Mouse (Mus musculus): ENCODE measurements at regions not wholly inside any gene's neighbourhood (a gene's known extent, or its start where the extent isn't known, plus 50 kb on each side); places are given as distances from the start of the nearest gene placed in this dataset.

DNA sequence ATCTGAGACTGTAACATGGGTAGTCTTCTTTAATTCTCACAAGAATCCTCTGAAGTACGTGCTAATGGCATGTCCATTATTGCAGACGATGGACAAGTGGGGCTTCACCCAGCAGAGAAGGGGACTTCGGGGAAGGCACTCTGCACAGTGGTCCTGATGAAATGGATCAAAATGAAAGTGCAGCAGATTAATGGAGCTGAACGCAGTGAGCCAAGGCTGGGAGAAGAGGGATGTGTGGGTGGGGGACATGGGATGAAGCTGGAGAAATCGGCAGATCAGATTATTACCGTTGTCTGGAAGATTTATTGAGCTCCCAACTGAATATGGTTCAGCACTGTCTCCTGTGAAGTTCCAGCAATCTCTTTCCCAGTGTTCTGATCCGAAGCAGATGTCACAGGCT lies 143.9 kb downstream of the Slc30a10 start:
- 76% methylated on average over 7 of the region's 7 CpGs for WGBS

DNA sequence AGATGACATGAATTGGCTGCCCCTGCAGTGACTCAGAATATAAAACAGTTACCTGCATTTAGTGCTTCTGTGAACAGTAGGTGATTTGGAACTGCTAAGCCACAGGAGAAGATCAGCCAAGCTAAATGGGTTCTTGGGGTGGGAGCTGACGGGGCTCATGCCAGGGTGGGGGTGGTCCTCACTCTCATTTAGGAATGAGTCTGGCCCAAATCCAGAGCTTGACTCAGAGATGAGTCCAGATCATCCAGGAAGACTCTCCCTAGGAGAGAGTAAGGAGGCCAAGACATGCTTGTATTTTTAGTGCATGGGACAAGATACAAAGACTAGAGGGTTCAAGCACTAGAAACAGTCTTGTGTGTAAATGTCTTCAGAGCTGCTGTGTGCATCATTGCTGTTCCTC lies 146.5 kb downstream of the Slc30a10 start:
- Histone ChIP-seq H3K4me2 (ENCODE audit: low read length) (no peak overlapping the region), H3K4me3 (ENCODE audit: control insufficient read depth in 1 of 2, insufficient read depth in 1 of 2, low read depth in 1 of 2, low read length in 2 of 2) (no peak overlapping the region), H3K4me1 (ENCODE audit: control insufficient read depth in 2 of 2, insufficient read depth in 2 of 2, low read length in 2 of 2) (no peaks in the 10 kb centered on the region), H3K9ac (ENCODE audit: low read length) (no peak overlapping the region), H3K27ac (replicated peaks in 1 of 2; ENCODE audit: control insufficient read depth in 1 of 2, insufficient read depth in 1 of 2, low read depth in 2 of 2, low read length in 2 of 2) (no peak overlapping the region), H3K9me3 (ENCODE audit: control insufficient read depth, low read length) (0 out of 2 replicates have a peak, but pooled peaks cover 3% of the 10 kb centered on the region), H3K27me3 (ENCODE audit: control insufficient read depth, insufficient read depth, low read length) (no peaks in the 10 kb centered on the region), H3K36me3 (ENCODE audit: control insufficient read depth, insufficient read depth, low read length) (no peaks in the 10 kb centered on the region)
- ATAC-seq (ENCODE audit: insufficient number of reproducible peaks, insufficient read depth, low FRiP score, low read depth): no peak
- 80% methylated on average over 1 of the region's 1 CpGs for WGBS

More for the DNA sequence above, 143.9 kb downstream of the Slc30a10 start:
- Histone ChIP-seq H3K9me3 (ENCODE audit: control insufficient read depth, low read length) (0 out of 2 replicates have a peak, but pooled peaks cover 3% of the 10 kb centered on the region), H3K4me3 (ENCODE audit: control insufficient read depth in 1 of 2, insufficient read depth in 1 of 2, low read depth in 1 of 2, low read length in 2 of 2) (no peak overlapping the region), H3K27ac (replicated peaks in 1 of 2; ENCODE audit: control insufficient read depth in 1 of 2, insufficient read depth in 1 of 2, low read depth in 2 of 2, low read length in 2 of 2) (no peak overlapping the region), H3K9ac (ENCODE audit: low read length) (no peak overlapping the region), H3K4me1 (ENCODE audit: control insufficient read depth in 2 of 2, insufficient read depth in 2 of 2, low read length in 2 of 2) (no peaks in the 10 kb centered on the region), H3K36me3 (ENCODE audit: control insufficient read depth, insufficient read depth, low read length) (no peaks in the 10 kb centered on the region), H3K27me3 (ENCODE audit: control insufficient read depth, insufficient read depth, low read length) (no peaks in the 10 kb centered on the region), H3K4me2 (ENCODE audit: low read length) (no peak overlapping the region)
- ATAC-seq (ENCODE audit: insufficient number of reproducible peaks, insufficient read depth, low FRiP score, low read depth): no peak

DNA sequence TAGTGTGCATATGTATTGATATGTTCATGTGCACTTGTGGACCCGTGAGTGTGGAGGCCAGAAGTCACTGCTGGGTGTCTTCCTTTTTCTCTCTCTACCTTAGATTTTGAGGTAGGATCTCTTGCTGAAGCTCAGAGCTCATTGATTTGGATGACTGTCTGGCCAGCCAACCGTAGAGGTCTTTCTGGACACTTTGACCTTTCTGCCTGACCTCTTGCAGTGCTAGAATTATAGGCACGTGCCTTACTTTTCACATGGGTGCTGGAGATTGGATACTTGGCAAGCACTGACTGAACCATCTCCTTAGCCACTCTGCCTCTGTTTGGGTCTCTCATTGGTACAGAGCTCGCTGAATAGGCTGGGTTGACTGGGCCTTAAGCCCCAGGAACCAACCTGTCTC lies 151.3 kb downstream of the Slc30a10 start:
- Histone ChIP-seq H3K4me3 (ENCODE audit: control insufficient read depth in 1 of 2, insufficient read depth in 1 of 2, low read depth in 1 of 2, low read length in 2 of 2) (no peak overlapping the region), H3K27ac (replicated peaks in 1 of 2; ENCODE audit: control insufficient read depth in 1 of 2, insufficient read depth in 1 of 2, low read depth in 2 of 2, low read length in 2 of 2) (no peak overlapping the region), H3K27me3 (ENCODE audit: control insufficient read depth, insufficient read depth, low read length) (no peaks in the 10 kb centered on the region), H3K4me2 (ENCODE audit: low read length) (no peak overlapping the region), H3K36me3 (ENCODE audit: control insufficient read depth, insufficient read depth, low read length) (no peaks in the 10 kb centered on the region), H3K9ac (ENCODE audit: low read length) (no peak overlapping the region), H3K4me1 (ENCODE audit: control insufficient read depth in 2 of 2, insufficient read depth in 2 of 2, low read length in 2 of 2) (peaks cover 4 to 5% of the 10 kb centered on the region in 2 experiments; a peak in 3 of 4 replicates), H3K9me3 (ENCODE audit: control insufficient read depth, low read length) (no peaks in the 10 kb centered on the region)
- WGBS: 90% methylated on average over 4 of the region's 4 CpGs
- no peak for ATAC-seq (ENCODE audit: insufficient number of reproducible peaks, insufficient read depth, low FRiP score, low read depth)

DNA sequence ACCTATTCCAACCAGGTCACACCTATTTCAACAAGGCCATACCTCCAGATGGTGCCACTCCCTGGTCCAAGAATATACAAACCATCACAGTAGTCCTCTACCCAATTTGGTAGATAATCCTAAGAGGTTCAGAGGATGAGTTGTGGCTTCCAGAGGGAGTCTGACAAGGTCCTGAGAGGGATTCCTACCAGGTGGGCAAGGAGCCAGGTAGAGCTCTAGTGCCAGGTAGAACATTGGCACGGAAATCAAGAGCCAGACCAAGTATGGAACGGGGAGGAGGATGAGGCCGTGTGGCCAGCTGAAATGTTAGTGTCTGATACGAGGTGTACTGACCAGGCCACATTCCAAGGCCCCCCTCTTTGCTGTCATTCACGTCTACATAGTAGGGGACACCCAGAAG lies 153.0 kb downstream of the Slc30a10 start:
- Histone ChIP-seq H3K4me1 (ENCODE audit: control insufficient read depth in 2 of 2, insufficient read depth in 2 of 2, low read length in 2 of 2) (peaks cover 4 to 10% of the 10 kb centered on the region in 2 experiments), H3K27ac (replicated peaks in 1 of 2; ENCODE audit: control insufficient read depth in 1 of 2, insufficient read depth in 1 of 2, low read depth in 2 of 2, low read length in 2 of 2) (no peak overlapping the region), H3K4me3 (ENCODE audit: control insufficient read depth in 1 of 2, insufficient read depth in 1 of 2, low read depth in 1 of 2, low read length in 2 of 2) (no peak overlapping the region), H3K9ac (ENCODE audit: low read length) (no peak overlapping the region), H3K27me3 (ENCODE audit: control insufficient read depth, insufficient read depth, low read length) (no peaks in the 10 kb centered on the region), H3K9me3 (ENCODE audit: control insufficient read depth, low read length) (no peaks in the 10 kb centered on the region), H3K4me2 (ENCODE audit: low read length) (no peak overlapping the region), H3K36me3 (ENCODE audit: control insufficient read depth, insufficient read depth, low read length) (no peaks in the 10 kb centered on the region)
- ATAC-seq (ENCODE audit: insufficient number of reproducible peaks, insufficient read depth, low FRiP score, low read depth): no peak
- WGBS: 83% methylated on average over 5 of the region's 5 CpGs

DNA sequence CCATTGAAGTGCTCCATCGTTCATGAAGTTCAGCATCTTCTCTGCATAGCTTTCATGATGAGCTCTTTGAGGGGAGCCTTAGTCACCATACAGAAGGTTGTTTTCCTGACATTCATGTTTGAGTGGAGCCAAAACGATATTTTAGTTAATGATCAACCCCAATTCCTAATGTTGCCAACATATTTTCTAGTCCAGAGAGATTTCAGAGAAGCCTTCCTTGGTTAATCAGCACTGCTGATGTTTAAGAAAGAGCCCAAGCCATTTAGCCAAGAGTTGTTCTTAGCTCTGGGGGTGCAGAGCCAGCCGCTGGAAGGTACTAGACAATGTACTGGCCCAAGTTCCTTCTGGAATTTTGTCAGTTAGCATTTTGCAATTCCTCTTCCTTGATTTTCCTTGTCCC lies 153.8 kb downstream of the Slc30a10 start:
- ATAC-seq (ENCODE audit: insufficient number of reproducible peaks, insufficient read depth, low FRiP score, low read depth): no peak
- H3K4me3 ChIP-seq (ENCODE audit: control insufficient read depth in 1 of 2, insufficient read depth in 1 of 2, low read depth in 1 of 2, low read length in 2 of 2): no peak overlapping the region
- no peaks in the 10 kb centered on the region for H3K36me3 ChIP-seq (ENCODE audit: control insufficient read depth, insufficient read depth, low read length)
- no peak overlapping the region for H3K27ac ChIP-seq (replicated peaks in 1 of 2; ENCODE audit: control insufficient read depth in 1 of 2, insufficient read depth in 1 of 2, low read depth in 2 of 2, low read length in 2 of 2)
- H3K4me2 ChIP-seq (ENCODE audit: low read length): no peak overlapping the region
- no peaks in the 10 kb centered on the region for H3K27me3 ChIP-seq (ENCODE audit: control insufficient read depth, insufficient read depth, low read length)
- no peak overlapping the region for H3K9ac ChIP-seq (ENCODE audit: low read length)
- WGBS: 82% methylated on average over 3 of the region's 3 CpGs
- no peaks in the 10 kb centered on the region for H3K9me3 ChIP-seq (ENCODE audit: control insufficient read depth, low read length)
- peaks cover 4 to 10% of the 10 kb centered on the region in 2 experiments for H3K4me1 ChIP-seq (ENCODE audit: control insufficient read depth in 2 of 2, insufficient read depth in 2 of 2, low read length in 2 of 2)

DNA sequence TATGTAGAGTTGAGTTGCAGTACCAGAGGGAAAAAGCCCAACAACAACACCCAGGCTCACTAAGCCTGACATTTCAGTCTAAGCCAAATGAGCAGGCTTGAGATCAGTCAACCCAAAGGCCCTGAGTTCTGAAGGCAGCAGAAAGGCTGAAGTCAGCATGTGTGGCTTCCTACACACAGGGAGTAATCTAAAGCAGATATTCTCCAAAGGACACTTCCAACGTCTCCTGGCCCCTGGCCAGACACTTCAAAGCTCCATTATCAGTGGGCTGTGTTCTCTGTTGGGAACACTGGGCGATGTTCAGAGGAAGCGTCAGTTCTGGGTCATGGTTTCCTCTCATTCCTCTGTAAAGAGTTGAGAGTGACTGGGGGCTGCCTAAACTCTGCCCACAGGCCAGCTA lies 155.9 kb downstream of the Slc30a10 start:
- Histone ChIP-seq H3K36me3 (ENCODE audit: control insufficient read depth, insufficient read depth, low read length) (no peaks in the 10 kb centered on the region), H3K27ac (replicated peaks in 1 of 2; ENCODE audit: control insufficient read depth in 1 of 2, insufficient read depth in 1 of 2, low read depth in 2 of 2, low read length in 2 of 2) (no peak overlapping the region), H3K4me3 (ENCODE audit: control insufficient read depth in 1 of 2, insufficient read depth in 1 of 2, low read depth in 1 of 2, low read length in 2 of 2) (no peak overlapping the region), H3K4me1 (ENCODE audit: control insufficient read depth in 2 of 2, insufficient read depth in 2 of 2, low read length in 2 of 2) (peaks cover 4 to 13% of the 10 kb centered on the region in 2 experiments), H3K9me3 (ENCODE audit: control insufficient read depth, low read length) (no peaks in the 10 kb centered on the region), H3K27me3 (ENCODE audit: control insufficient read depth, insufficient read depth, low read length) (no peaks in the 10 kb centered on the region), H3K9ac (ENCODE audit: low read length) (no peak overlapping the region), H3K4me2 (ENCODE audit: low read length) (no peak overlapping the region)
- peak; percentile 50; the same call in 1 of the 2 replicates for ATAC-seq (ENCODE audit: insufficient number of reproducible peaks, insufficient read depth, low FRiP score, low read depth)
- WGBS: 23% methylated on average over 3 of the region's 3 CpGs

DNA sequence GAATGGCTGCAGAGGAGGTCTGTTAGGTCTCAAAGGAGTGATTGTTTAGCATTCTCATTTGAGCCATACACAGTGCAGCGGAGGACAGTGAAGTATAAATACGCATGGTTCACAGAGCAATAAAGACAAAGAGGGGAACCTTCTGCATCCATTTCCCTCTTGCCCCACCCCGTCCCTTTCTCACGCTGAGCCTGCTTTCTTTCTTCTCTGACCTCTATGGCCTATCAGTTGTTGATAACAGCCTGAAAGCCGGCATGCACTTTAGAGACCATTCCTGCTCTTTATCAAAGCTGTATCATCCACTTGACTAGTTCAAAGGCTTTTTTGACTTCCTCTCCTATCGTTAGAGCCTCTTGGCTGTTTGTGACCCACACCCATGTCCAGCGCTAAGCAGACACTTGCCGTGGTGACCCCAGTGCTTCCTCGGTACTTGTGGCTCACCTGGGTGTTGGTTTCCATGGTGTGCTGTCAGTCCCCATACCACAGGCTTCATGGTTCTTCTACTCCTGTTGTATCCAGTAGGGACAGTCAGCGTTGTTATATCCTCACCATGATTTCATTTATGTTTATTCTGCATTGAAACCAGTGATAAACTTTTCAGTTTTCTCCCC lies 161.3 kb downstream of the Slc30a10 start:
- Histone ChIP-seq H3K4me1 (ENCODE audit: control insufficient read depth in 2 of 2, insufficient read depth in 2 of 2, low read length in 2 of 2) (peaks cover 6 to 17% of the 10 kb centered on the region in 2 experiments), H3K27me3 (ENCODE audit: control insufficient read depth, insufficient read depth, low read length) (no peaks in the 10 kb centered on the region), H3K4me2 (ENCODE audit: low read length) (peak overlapping the region; percentile 46), H3K4me3 (ENCODE audit: control insufficient read depth in 1 of 2, insufficient read depth in 1 of 2, low read depth in 1 of 2, low read length in 2 of 2) (no peak overlapping the region), H3K36me3 (ENCODE audit: control insufficient read depth, insufficient read depth, low read length) (no peaks in the 10 kb centered on the region), H3K27ac (replicated peaks in 1 of 2; ENCODE audit: control insufficient read depth in 1 of 2, insufficient read depth in 1 of 2, low read depth in 2 of 2, low read length in 2 of 2) (no peak overlapping the region), H3K9me3 (ENCODE audit: control insufficient read depth, low read length) (no peaks in the 10 kb centered on the region), H3K9ac (ENCODE audit: low read length) (no peak overlapping the region)
- 9% methylated on average over 10 of the region's 10 CpGs for WGBS
- no peak for ATAC-seq (ENCODE audit: insufficient number of reproducible peaks, insufficient read depth, low FRiP score, low read depth)

DNA sequence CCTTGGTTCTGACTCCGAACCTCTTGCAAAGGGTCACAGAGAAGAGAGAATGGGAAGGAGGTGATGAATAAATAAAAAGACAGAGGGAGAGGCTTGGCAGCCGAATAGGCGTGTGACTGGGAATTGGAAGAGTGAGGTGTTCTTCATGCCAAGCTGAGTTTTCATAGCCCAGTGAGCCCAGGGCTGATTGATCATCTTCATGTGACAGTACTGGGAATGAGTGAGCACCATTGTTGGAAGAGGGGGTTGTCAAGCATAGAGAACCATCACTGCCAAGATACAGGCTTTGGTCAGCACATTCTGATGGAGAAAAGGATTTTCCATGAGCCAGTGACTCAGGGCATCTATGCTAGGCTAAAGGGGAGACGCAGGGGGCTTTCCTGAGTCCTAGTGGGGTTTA lies 163.0 kb downstream of the Slc30a10 start:
- Histone ChIP-seq H3K4me2 (ENCODE audit: low read length) (no peak overlapping the region), H3K4me1 (ENCODE audit: control insufficient read depth in 2 of 2, insufficient read depth in 2 of 2, low read length in 2 of 2) (peaks cover 6 to 12% of the 10 kb centered on the region in 2 experiments), H3K27me3 (ENCODE audit: control insufficient read depth, insufficient read depth, low read length) (no peaks in the 10 kb centered on the region), H3K4me3 (ENCODE audit: control insufficient read depth in 1 of 2, insufficient read depth in 1 of 2, low read depth in 1 of 2, low read length in 2 of 2) (no peak overlapping the region), H3K36me3 (ENCODE audit: control insufficient read depth, insufficient read depth, low read length) (no peaks in the 10 kb centered on the region), H3K9ac (ENCODE audit: low read length) (no peak overlapping the region), H3K27ac (replicated peaks in 1 of 2; ENCODE audit: control insufficient read depth in 1 of 2, insufficient read depth in 1 of 2, low read depth in 2 of 2, low read length in 2 of 2) (no peak overlapping the region), H3K9me3 (ENCODE audit: control insufficient read depth, low read length) (no peaks in the 10 kb centered on the region)
- no peak for ATAC-seq (ENCODE audit: insufficient number of reproducible peaks, insufficient read depth, low FRiP score, low read depth)
- WGBS: 87% methylated on average over 4 of the region's 4 CpGs
